Mouse (Mus musculus): Measurements from ENCODE around the gene Scnn1a.

GRCm38 (mm10) chr6:125342198-125342597 lies 21.7 kb downstream of the Scnn1a start:
- TF ChIP-seq CTCF (IDR thresholded peaks at IDR 0.05; ENCODE audit: low read depth) (no peak), EP300 (optimal IDR thresholded peaks at IDR 0.05) (no peak)
